Mouse (Mus musculus): ENCODE measurements around the gene Lgalsl.

GRCm38 (mm10) chr11:20857921-20858320 lies 27.1 kb upstream of the Lgalsl start:
- TF ChIP-seq CTCF (IDR thresholded peaks at IDR 0.05; ENCODE audit: low read depth) (no peak), EP300 (IDR thresholded peaks at IDR 0.05; ENCODE audit: low read depth) (no peak)
